In the genomic region with DNA sequence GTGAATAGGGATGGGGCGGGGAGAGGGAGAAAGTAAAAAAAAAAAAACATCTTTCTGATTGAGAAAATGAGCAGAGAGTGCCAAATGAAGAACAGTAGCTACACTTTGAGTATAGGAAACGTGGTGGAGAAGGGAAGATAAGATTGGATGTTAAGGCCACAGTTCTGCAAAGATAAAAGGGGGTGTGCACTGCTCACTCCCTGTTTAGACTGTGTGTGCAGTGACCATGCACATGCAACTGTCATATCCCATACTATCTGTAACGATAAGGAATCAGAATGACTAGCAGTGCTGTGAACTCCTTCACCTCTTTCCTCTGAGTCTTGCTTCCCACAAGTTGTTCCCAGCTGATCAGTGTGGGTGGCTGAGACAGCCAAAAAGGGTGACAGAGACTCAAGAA, we compare ENCODE assay signal across 30 mouse cellular contexts. TPM values are rescaled to one million over a fixed set of nuclear protein-coding genes. Genes with fewer than 3 reads are reported as not detected.
"Had no signal": no experiment of that assay in that cellular context is flagged by ENCODE, and none has a peak within 500 bp of the region (broad histone marks: within the 10 kb centered on the region; RNA-seq: fewer than 3 reads in every experiment).

No protein-coding gene starts in this region.

- H3K27ac ChIP-seq: intestine, embryonic 15.5 days; limb, embryonic 12.5 days; limb, embryonic 15.5 days; liver, embryonic 15.5 days; macrophage; midbrain, embryonic 10.5 days; midbrain, embryonic 13.5 days; neural tube, embryonic 13.5 days; stomach, embryonic 15.5 days had no signal

- H3K9ac ChIP-seq: intestine, embryonic 15.5 days; limb, embryonic 12.5 days; limb, embryonic 15.5 days; liver, embryonic 15.5 days; lung, embryonic 14.5 days; midbrain, embryonic 13.5 days; neural tube, embryonic 13.5 days; stomach, embryonic 15.5 days had no signal

- H3K4me2 ChIP-seq: intestine, embryonic 15.5 days; limb, embryonic 12.5 days; limb, embryonic 15.5 days; liver, embryonic 15.5 days; lung, embryonic 14.5 days; midbrain, embryonic 13.5 days; neural tube, embryonic 13.5 days; stomach, embryonic 15.5 days had no signal

- H3K4me3 ChIP-seq: intestine, embryonic 15.5 days; limb, embryonic 12.5 days; limb, embryonic 15.5 days; liver, embryonic 15.5 days; midbrain, embryonic 10.5 days; midbrain, embryonic 13.5 days; myocyte; neural tube, embryonic 13.5 days; stomach, embryonic 15.5 days had no signal

- H3K27me3 ChIP-seq: intestine, embryonic 15.5 days; limb, embryonic 12.5 days; limb, embryonic 15.5 days; liver, embryonic 15.5 days; midbrain, embryonic 13.5 days; neural tube, embryonic 13.5 days; stomach, embryonic 15.5 days had no signal

- DNase-seq: kidney, adult 18-20 months; kidney, adult 9 months; kidney, postnatal 14 days; kidney, postnatal 4 days; left cerebral cortex, postnatal 4 days; lung, embryonic 14.5 days; retina, postnatal 1 day; right cerebral cortex, postnatal 25 days; spleen, adult 18-20 months; thymus, postnatal 36 days had no signal

- H3K36me3 ChIP-seq: intestine, embryonic 15.5 days; limb, embryonic 12.5 days; limb, embryonic 15.5 days; liver, embryonic 15.5 days; midbrain, embryonic 10.5 days; midbrain, embryonic 13.5 days; neural tube, embryonic 13.5 days; stomach, embryonic 15.5 days had no signal

- H3K4me1 ChIP-seq: intestine, embryonic 15.5 days; limb, embryonic 12.5 days; limb, embryonic 15.5 days; midbrain, embryonic 10.5 days; midbrain, embryonic 13.5 days; neural tube, embryonic 13.5 days; stomach, embryonic 15.5 days had no signal

- H3K9me3 ChIP-seq: intestine, embryonic 15.5 days; limb, embryonic 12.5 days; limb, embryonic 15.5 days; liver, embryonic 15.5 days; midbrain, embryonic 10.5 days; midbrain, embryonic 13.5 days; neural tube, embryonic 13.5 days; stomach, embryonic 15.5 days had no signal

- ATAC-seq: intestine, embryonic 15.5 days; lung, postnatal 0 days; midbrain, embryonic 13.5 days; midbrain, embryonic 16.5 days had no signal

RNA-seq across cellular contexts. Expression of gene Olfr459, which starts 17.8 kb away (rescaled TPM):
- total RNA-seq: layer of hippocampus, adult 18-20 months; layer of hippocampus, postnatal 14 days; left cerebral cortex, adult 8-10 months; left cerebral cortex, postnatal 14 days; left cerebral cortex, postnatal 4 days; monocyte, adult 5-6 weeks; neutrophil, adult 5-6 weeks had no signal
- polyA plus RNA-seq: intestine, embryonic 15.5 days; kidney, embryonic 16.5 days; limb, embryonic 12.5 days; limb, embryonic 15.5 days; liver, embryonic 15.5 days; lung, embryonic 14.5 days; lung, postnatal 0 days; macrophage; midbrain, embryonic 10.5 days; midbrain, embryonic 13.5 days; midbrain, embryonic 16.5 days; myocyte; neural tube, embryonic 13.5 days; stomach, embryonic 15.5 days; urinary bladder, adult 2 months had no signal

RNA-seq across cellular contexts. Expression of gene Kel, which starts 53.1 kb away (rescaled TPM):
- total RNA-seq: layer of hippocampus, adult 18-20 months; layer of hippocampus, postnatal 14 days; left cerebral cortex, adult 8-10 months; left cerebral cortex, postnatal 14 days; left cerebral cortex, postnatal 4 days; monocyte, adult 5-6 weeks had no signal
- polyA plus RNA-seq: macrophage; myocyte; urinary bladder, adult 2 months had no signal
